Mouse (Mus musculus) c-Kit-positive CD71-positive TER-119-negative erythroid progenitor cells, embryonic 14.5 days (primary cell): ENCODE measurements around the gene Zpbp2.

Experiments used
- DNase-seq: peaks from one replicate; pipeline ENCODE4 v3.0.0-alpha.2; 2013; ENCODE audit warnings: low read depth

Zpbp2 gene

GRCm38 (mm10) chr11:98550975-98551828 is at the start of gene Zpbp2:
Gene Zpbp2, plus strand, starts transcription at chr11:98551097.
- DNase-seq = peak; percentile 84

DNA sequence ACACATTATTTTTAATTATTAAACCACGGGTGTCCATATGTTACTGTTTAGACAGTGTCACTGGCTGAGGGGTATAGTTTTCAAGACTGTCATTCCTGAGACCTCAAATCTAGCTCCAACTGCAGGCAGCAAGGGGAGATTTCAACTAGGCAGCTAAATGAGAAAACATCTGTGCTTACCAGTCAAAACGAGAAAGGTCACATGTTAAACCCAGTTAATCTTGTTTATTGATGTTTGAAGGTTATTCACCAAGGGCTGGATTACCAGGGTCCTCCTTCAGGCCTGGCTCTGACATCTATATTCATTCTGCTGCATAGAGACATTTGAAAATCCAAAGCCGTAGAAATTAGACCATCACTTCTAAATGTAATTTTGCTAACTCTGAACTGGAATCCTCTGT is 46.0 kb upstream of the Zpbp2 start:
- DNase-seq = no peak

DNA sequence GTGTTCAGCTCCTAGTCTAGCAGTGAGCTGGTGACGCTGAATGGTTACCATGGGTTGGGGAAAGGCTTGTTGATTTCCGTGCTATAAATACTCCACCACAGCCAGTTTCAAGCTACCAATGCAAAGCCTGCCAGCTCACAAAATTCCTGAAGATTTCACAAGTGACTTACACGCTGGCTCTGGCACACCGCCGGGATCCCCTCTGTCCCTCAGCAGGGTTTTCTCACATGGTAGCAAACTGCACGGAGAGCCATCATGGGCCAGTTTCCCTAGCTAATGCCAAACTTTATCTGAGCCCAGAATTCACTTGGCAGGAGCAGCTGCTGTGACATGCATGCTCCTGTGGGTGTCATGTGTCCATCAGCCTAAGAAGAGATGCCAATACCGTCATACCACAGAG is 41.5 kb upstream of the Zpbp2 start:
- no peak for DNase-seq

GRCm38 (mm10) chr11:98510125-98510524 is 40.8 kb upstream of the Zpbp2 start:
- DNase-seq = no peak

DNA sequence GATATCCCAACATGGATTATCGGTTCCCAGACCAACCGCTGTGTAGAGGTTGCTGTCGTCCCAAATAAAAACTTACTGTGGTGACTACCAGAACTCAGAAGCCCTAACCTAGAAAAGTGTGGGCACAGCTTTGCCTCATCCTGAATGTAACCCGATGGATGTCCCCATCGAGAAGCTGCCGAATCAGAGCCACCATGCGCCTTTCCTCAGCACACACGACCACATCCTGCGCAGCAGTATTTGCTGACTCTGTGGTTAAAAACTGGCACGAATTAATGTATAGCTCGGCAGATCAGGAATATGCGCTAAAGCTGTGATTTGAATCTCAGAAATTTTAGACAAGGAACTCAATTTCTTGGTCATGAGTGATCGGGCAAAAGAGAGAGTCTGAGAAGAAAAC is 38.0 kb upstream of the Zpbp2 start:
- DNase-seq = no peak

- no peak for DNase-seq
Observed at GRCm38 (mm10) chr11:98513356-98513936, 37.5 kb upstream of the Zpbp2 start.

- no peak for DNase-seq
Observed at GRCm38 (mm10) chr11:98520468-98520867, 30.4 kb upstream of the Zpbp2 start.

GRCm38 (mm10) chr11:98525140-98525539 is 25.8 kb upstream of the Zpbp2 start:
- no peak for DNase-seq

DNA sequence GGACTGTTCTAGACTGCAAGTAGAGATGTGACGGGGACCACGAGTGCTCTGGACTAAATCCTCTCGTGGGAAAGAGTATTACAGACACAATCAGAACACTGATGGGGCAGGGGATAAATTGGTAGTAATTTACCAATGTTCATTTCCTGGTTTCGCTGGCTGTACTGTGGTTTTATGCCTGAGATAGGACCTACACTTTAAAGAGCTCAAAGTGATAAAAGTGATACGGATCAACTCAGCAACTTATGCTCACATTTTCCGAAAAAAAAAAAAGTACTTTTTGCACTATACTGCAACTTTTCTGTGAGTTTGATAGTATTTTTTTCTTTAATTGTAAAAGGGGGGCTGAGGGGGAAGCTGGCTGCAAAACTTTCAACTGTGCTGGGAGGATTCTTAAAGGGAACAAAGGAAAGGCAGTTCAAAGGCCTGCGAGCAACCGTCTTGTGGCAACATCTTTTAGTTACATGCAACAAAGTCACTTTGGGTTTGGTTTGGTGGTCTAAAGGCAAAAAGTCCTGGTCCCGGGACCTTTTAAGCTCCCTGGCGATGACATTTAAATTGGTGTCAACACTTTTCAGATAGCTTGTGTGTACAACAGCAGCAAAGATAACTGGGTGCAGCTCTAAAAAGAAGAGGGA is 24.0 kb upstream of the Zpbp2 start:
- DNase-seq = no peak

DNA sequence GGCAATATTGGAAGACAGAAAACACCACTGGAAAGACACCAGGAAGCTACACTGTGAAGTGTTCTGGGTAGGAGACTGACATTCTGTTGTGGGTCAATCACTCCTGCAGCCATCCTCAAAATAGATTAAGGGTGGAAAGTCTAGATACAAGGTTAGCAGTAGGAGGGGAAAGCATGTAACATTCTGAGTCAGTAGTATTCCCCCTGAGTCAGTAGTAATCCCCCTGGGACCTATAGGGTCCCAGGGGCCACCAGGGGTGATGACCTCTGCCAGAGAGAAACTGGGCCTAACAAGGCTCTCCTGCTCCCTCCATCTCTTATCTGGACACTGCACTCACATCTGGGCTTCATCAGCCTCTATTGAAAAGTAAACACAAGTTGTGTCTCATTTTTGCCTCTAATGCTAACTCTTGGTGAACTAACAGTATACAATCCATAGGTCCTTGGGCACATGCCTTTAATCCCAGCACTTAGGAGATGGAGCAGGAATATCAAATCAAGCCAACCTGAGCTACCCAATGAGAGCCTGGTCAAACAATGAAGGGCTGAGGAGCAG is 13.3 kb upstream of the Zpbp2 start:
- no peak for DNase-seq

DNA sequence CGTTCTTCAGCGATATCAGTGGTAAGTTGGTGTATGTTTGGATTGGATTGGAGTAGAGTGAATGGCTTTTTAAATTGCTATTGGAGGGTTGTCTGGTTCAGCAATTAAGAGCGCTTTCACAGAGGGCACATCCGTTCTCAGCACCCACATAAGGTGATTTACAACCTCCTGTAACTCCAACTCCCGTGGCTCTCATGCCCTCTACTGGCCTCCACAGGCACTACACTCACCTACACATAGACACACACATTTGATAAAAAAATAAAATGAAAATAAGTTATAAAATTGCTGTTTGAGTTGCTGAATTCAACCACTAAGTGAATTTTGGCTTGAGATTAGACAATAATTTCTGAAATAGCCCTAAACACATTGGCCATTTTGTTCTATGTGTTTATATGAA is 10.6 kb upstream of the Zpbp2 start:
- DNase-seq = no peak

GRCm38 (mm10) chr11:98542553-98542952 is 8.3 kb upstream of the Zpbp2 start:
- no peak for DNase-seq

DNA sequence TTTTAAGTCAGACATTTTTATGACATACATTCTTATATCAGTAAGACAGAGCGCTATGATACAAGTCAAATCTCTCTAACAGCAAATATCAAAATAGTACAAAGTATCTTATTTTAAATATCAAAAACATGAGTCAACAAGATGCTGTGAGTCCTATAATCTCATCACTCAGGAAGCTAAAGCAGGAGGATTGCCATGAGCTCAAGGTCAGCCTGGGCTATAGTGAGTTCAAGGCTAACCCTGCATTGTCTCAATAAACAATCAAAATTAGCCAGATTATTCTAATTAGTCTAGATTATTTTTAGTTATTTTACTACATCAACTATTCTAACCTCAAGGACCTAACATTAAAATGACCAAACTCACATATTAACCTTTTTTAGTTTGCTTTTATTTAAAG is 7.5 kb upstream of the Zpbp2 start:
- no peak for DNase-seq

GRCm38 (mm10) chr11:98544890-98545677 is 5.8 kb upstream of the Zpbp2 start:
- no peak for DNase-seq

DNA sequence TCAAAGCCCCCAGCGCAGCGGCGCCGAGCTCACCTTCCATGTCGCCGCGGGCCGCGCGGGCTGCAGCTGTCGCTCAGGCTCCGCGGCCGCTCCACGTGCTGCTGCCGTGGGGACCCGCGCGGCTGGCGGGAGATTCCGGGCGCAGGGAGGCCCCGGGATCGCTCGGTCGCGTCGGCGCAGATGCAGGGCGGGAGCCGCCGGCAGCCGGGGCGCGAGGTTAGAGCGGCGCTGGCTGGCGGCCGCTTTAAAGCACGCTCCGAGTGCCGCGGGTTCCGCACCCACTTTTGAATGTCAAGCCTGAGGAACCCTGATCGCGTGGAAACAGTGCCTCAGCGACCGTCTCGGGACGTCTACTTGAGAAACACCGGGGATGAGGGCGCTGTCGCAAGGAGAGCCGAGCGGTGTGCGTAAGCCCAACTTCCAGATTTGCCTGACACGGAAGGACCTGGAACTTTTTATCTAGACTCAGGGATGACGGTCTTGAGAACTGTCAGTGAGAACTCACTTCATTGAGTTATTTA is 5.1 kb upstream of the Zpbp2 start, which contains the start of gene Ikzf3:
TSS of gene Ikzf3 (minus strand) at position 321 of the 521 bp plus-strand sequence.
- no peak for DNase-seq

- no peak for DNase-seq
Observed at GRCm38 (mm10) chr11:98546529-98547307, 4.2 kb upstream of the Zpbp2 start.

DNA sequence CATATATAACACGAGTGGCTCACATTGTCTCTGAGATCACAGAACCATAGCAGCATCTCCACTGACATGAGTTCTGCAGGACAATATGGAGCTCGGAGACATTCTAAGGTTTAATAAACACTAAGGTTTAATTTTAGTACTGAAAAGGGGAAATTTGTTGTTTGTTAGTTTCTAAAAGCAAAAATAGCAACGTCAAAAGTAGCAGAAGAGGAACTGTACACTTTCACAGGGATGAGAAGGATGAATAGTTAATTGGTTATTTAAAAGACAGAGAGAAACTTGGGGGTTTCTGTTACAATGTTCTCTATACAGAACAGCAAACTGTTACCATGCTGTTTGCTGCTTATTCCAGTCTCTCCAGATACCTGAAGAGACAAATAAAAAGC is 3.6 kb upstream of the Zpbp2 start:
- no peak for DNase-seq

DNA sequence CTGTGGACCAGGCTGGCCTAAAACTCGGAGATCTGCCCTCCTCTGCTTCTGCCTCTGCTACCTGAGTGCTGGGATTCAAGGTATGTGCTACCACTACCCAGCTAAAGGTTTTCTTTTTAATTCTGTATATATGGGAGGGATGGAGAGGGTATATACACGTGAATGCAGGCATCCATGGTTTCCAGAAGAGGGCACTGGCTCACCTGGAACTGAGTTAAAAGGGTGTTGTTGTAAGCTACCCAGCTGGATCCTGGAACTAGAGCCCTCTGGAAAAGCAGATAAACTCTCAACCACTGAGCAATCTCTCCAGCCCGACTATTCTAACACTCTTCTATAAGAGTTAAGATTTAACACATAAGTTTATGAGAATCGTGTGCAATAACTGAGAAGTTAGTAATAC is 1.5 kb upstream of the Zpbp2 start:
- no peak for DNase-seq

DNA sequence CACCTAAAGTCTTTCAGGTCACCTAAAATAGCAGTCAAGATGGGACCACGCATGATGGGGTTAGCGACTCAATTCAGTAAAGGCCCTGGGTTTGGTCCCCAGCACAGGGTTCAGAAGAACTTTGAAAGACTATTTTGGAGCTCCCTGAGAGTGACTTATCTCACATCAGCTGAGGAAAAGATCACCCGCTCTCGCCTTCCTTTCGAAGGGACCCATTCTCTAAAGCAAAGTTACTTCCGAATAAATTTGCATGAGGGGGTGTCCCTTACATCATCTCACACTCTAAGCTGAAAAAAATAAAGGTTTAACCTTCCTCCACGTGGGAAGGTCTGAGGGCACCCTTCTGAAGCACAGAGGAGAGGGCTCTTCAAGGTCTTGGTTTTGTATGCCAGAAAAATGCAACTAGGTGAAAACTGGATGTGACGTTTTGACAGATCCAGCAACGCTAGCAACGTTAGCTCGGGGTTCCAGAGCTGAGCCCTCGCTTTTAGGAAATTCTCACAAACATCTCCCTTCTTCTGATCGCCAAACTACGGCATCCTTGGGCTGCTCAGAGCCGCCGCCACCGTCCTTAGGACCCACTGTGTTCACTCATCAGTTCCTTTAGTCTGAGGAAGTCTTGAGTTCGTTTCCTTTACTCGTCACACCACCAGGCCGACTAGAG is 454 bp upstream of the Zpbp2 start:
- no peak for DNase-seq

- no peak for DNase-seq
Observed at GRCm38 (mm10) chr11:98553966-98554365, 3.1 kb downstream of the Zpbp2 start.
